Mouse (Mus musculus) kidney, postnatal 10 days (tissue): Measurements from ENCODE around the gene Idi1.
"Not testable (repeated sequence)": the region's sequence is repeated elsewhere in the genome, so short reads cannot be mapped to it uniquely, and the experiment has no call there.

Source experiments
- DNase-seq: peaks from one replicate; pipeline ENCODE4 v3.0.0; 2021; ENCODE audit warnings: mixed read lengths

The Idi1 gene

GRCm38 (mm10) chr13:8885445-8886184 is at the start of gene Idi1:
Gene Idi1 (plus strand): TSS chr13:8885501.
- peak; percentile 98 for DNase-seq

- no peak for DNase-seq
These were observed 46.9 kb upstream of the Idi1 start for GRCm38 (mm10) chr13:8838394-8838793.

- no peak for DNase-seq
These were observed 46.2 kb upstream of the Idi1 start for GRCm38 (mm10) chr13:8839111-8839510.

- DNase-seq, result peak; percentile 52
These were observed 45.4 kb upstream of the Idi1 start for GRCm38 (mm10) chr13:8839937-8840336.

- DNase-seq, result no peak
These were observed 44.4 kb upstream of the Idi1 start for GRCm38 (mm10) chr13:8840941-8841340.

GRCm38 (mm10) chr13:8841846-8842245 is 43.5 kb upstream of the Idi1 start:
- DNase-seq, result not testable (repeated sequence)

- no peak for DNase-seq
These were observed 43.0 kb upstream of the Idi1 start for GRCm38 (mm10) chr13:8842273-8842672.

GRCm38 (mm10) chr13:8847702-8848101 is 37.6 kb upstream of the Idi1 start:
- DNase-seq, result peak; percentile 26

- no peak for DNase-seq
These were observed 36.0 kb upstream of the Idi1 start for GRCm38 (mm10) chr13:8849311-8849710.

- DNase-seq, result no peak
These were observed 31.9 kb upstream of the Idi1 start for GRCm38 (mm10) chr13:8853424-8853823.

- DNase-seq, result no peak
These were observed 30.5 kb upstream of the Idi1 start for GRCm38 (mm10) chr13:8854769-8855168.

GRCm38 (mm10) chr13:8858453-8858852 is 26.8 kb upstream of the Idi1 start:
- DNase-seq, result no peak

GRCm38 (mm10) chr13:8860861-8861260 is 24.4 kb upstream of the Idi1 start:
- DNase-seq, result no peak

- no peak for DNase-seq
These were observed 20.3 kb upstream of the Idi1 start for GRCm38 (mm10) chr13:8864990-8865389.

- DNase-seq, result peak; percentile 42
These were observed 18.7 kb upstream of the Idi1 start for GRCm38 (mm10) chr13:8866612-8867011.

GRCm38 (mm10) chr13:8869578-8870157 is 15.6 kb upstream of the Idi1 start:
- no peak for DNase-seq

- no peak for DNase-seq
These were observed 15.2 kb upstream of the Idi1 start for GRCm38 (mm10) chr13:8870160-8870509.

GRCm38 (mm10) chr13:8870510-8871313 is 14.6 kb upstream of the Idi1 start:
- peak; percentile 93 for DNase-seq

GRCm38 (mm10) chr13:8871314-8871962 is 13.9 kb upstream of the Idi1 start, which contains the start of gene Wdr37:
Gene Wdr37 (minus strand): TSS chr13:8871909.
- DNase-seq, result no peak

GRCm38 (mm10) chr13:8873776-8874175 is 11.5 kb upstream of the Idi1 start:
- DNase-seq, result no peak

GRCm38 (mm10) chr13:8881611-8882010 is 3.7 kb upstream of the Idi1 start:
- DNase-seq, result no peak

- DNase-seq, result not testable (repeated sequence)
These were observed 1.4 kb upstream of the Idi1 start for GRCm38 (mm10) chr13:8883870-8884269.

GRCm38 (mm10) chr13:8886185-8886560 is 872 bp downstream of the Idi1 start:
- DNase-seq, result no peak
